Mouse (Mus musculus) spleen, adult 2 months (tissue): ENCODE data around the gene Tgm1.

Source experiments
- CTCF ChIP-seq: fragments of 200-500 bp; IDR thresholded peaks from 2 replicates; pipeline ENCODE4 v1.5.1; 2011; ENCODE audit warnings: mild to moderate bottlenecking, inconsistent platforms; ENCODE audit not compliant: insufficient read depth, insufficient read length, insufficient replicate concordance; ENCODE audit errors: extremely low read depth
- POLR2A ChIP-seq: fragments of 200-500 bp; IDR thresholded peaks from 2 replicates; pipeline ENCODE4 v1.6.1; 2011; ENCODE audit warnings: low read depth, low read length, inconsistent platforms

DNA sequence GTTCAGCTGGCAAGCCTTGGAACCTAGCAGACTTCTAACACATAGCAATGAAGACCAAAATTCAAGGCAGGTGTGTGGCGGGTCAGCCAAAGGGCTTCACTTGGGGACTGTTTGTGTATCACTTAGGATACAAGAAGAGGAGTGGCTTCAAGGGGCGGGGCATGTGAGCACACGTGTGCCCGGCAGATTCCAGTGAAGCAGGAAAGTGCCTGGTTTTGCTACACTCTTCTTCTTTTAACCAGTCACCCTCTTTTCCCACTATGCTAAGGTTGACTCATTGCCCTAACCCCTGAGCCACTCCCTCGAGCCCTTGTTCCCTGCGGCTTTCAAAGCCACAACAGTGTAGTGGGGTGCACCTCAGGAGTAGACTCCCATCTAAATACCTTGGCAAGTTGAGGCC is 1.2 kb upstream of the Tgm1 start:
- TF ChIP-seq CTCF (no peak), POLR2A (no peak)
